Mouse (Mus musculus): ENCODE data around the gene Cep97.
"Not testable (repeated sequence)": the region's sequence is repeated elsewhere in the genome, so short reads cannot be mapped to it uniquely, and the experiment has no call there.

The Cep97 gene

DNA sequence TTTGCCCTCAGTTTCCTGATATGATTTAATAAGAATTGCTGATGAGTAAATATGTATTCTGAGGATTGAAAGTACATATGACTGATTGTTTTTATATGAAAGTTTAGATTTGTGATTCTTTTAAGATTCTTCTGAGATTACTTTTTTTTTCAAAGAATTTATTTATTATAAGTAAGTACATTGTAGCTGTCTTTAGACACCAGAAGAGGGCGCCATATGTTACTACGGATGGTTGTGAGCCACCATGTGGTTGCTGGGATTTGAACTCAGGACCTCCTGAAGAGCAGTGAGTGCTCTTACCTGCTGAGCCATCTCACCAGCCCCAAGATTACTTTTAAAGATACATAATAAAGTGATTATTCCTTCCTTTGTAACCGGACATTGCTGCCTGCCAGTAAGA, 45.2 kb downstream of the Cep97 start:
- DNase-seq (ENCODE audit: low spot score): no peak

DNA sequence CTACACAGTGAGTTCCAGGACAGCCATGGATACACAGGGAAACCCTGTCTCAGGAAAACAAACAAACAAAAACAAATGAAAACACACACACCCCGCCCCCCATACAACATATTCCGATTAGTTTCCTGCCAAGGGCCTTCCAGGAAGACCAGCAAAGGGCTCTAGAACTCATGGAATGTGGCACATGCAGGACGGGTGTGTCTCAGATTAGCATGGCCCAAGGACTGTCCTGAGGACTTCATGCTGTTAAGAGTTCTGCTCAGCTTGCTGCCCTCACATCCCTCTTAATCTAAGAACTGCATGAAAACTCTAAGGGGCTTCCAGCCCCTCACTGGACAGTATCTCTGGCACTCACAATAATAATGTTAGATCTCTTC, 46.1 kb downstream of the Cep97 start:
- no peak for DNase-seq (ENCODE audit: low spot score)

DNA sequence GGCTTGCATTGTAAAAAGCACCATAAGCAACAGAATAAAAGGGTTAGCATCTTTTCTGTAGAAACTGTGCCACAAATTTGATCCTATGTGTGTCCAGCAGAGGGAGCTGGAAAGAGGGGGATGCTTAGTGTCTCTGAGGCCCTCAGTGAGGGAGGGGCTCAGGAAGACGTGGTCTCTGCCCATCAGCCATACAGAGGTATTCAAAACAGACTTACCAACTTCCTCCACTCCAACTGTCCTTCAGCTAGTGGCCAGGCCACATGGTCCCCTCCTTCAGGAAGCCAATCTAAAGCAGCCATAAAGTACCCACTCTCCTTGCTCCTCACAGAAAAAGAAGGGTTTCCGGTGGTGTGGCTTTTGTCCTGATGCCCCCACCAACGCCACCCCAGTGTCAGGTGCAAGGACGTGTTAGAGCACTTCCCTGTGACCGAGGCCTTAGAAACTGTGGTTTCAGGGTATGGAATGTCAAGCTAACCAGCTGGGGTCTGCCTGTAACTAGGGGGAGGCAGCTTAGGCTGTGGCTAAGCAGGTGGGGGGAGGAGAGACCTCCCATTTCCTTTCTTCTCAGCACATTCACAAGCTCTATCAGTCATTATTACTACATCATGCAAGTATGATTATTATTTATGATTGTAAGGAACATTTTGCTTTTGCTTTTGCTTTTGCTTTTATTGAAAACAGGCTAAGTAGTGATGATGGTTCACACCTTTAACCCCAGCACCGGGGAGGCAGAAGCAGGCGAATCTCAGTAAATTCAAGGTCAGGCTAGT, 46.7 kb downstream of the Cep97 start:
- DNase-seq (ENCODE audit: low spot score): peak; percentile 27

DNA sequence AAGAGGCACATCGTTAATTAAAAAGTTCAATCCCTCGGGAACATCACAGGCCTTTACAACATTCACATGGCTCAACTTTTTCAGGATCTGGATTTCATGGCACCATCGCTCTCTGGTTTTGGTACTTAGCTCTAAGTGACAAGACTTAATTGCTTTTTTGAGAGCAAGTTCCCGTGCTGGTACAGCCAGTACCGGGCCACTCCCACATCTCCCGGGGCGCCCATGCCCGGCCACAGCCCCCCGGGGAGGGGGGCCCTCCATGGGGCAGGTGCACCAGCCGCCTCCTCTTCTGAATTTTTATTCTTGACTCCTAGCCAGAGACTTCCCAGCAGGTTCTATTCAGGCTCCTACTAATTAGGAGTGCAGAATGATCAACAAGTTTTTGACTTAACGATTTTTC, 50.4 kb downstream of the Cep97 start:
- no peak for DNase-seq (ENCODE audit: low spot score)

DNA sequence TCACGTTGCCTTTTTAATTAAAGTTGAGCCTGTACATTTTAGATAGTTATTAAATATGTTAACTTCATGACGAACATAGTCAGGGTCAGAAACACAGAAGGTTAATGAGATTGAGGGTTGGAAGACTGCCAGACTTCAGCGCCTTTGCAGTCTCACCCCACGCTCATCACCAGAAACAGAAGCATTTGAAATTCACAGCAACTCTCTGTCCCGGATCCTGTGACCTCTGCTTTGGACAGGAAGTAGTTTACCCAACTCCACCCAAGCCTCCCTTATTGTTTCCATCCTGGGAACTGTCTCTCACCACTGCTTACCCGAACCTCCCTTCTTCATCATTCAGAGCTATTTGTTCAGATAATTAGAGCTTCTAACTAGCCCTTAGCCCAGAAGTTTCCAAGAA, 58.6 kb downstream of the Cep97 start:
- DNase-seq (ENCODE audit: low spot score): peak; percentile 55

DNA sequence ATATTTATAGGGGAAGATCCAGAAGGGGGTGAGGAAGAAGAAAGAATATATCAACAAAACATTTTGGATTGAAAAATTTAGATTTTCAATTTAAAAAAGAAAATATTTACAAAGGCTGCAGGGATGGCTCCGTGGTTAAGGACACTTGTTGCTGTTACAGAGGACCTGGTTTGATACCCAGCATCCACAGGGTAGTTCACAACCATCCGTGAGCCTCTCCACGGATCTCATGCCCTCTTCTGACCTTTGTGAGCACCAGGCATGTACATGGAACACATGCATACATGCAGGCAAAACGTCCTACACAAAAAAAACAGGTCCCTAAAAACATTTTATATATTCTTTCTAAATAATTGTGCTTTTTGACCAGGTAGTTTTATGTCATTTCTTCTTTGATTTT, 70.8 kb downstream of the Cep97 start:
- no peak for DNase-seq (ENCODE audit: low spot score)

DNA sequence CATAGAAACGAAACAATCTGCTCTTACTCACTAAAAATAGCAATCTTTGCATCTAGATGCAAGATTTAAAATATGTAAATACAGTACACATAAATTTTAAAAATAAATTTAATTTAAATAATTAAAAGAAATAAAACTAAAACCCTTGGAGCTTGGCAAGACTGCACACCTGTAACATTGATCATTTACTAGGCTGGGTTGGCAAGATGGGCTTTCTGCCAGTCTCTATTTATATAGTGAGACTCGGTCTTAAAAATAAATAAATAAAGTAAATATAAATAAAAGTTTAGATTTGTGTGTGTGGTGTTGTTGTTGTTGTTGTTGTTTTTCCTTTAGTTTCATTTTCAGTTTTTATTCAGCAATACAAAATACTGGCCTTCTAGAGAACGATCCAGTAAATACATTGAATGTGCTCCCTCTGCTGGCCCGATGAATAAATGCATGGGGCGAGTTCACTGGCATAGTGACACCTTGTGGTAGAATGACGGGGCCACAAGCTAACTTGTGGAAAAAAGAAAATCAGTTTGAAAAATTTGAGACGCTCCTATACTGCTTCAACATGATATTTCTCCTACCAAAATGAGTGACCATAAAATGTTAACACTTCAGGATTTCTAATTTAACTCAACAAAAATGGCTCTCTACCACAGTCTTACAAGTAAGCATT, 71.4 kb downstream of the Cep97 start:
- peak; percentile 80 for DNase-seq (ENCODE audit: low spot score)

DNA sequence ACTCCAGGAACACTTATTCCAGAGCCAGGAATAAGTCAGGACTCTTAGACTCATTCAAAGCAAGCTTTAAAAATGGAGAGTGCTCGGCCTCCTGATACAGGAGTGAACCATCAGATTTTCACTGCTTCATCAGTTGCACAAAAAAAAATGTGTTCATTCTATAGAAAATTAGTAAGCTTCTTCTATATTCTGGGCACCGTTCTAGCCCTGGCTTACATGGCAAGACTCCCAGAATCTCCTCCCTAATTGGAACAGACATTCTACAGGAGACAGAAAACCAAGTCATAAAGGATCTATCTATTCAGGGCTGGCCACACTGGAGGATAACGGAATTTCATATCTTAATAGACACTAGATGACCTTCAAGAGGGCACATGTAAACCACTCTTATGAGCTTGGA, 73.6 kb downstream of the Cep97 start:
- DNase-seq (ENCODE audit: low spot score): peak; percentile 17

DNA sequence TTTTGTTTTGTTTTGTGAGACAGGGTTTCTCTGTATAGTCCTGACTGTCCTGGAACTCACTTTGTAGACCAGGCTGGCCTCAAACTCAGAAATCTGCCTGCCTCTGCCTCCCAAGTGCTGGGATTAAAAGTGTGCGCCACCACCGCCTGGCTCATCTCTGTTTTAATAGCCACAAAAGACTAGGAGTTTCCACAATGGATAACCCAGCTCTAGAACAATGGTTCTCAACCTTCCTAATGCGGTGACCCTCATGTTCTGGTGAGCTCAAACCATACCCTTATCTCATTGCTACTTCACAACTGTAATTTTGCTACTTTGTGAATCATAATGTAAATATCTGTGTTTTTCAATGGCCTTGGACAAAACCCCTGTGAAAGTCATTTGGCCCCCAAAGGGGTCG, 75.2 kb downstream of the Cep97 start:
- DNase-seq (ENCODE audit: low spot score): not testable (repeated sequence)

DNA sequence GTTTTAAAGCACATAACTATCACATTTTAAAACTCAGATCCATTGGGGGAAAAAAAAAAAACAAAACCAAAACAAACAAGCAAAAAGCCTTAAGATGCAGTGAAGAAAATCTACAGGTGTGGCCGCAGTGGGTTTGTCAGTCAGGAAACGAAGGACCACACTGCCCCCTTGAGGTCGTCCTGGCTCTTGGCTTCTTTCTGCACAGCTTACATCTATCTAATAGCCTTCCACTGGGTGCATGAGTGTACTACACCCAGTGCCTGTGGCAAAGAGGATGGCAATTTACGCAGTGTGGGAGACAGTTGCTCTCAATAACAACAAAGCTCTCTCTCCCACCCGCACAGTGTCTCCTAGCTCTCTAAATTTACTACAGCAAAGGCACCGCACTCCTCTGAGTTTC, 76.2 kb downstream of the Cep97 start:
- DNase-seq (ENCODE audit: low spot score): peak; percentile 56

DNA sequence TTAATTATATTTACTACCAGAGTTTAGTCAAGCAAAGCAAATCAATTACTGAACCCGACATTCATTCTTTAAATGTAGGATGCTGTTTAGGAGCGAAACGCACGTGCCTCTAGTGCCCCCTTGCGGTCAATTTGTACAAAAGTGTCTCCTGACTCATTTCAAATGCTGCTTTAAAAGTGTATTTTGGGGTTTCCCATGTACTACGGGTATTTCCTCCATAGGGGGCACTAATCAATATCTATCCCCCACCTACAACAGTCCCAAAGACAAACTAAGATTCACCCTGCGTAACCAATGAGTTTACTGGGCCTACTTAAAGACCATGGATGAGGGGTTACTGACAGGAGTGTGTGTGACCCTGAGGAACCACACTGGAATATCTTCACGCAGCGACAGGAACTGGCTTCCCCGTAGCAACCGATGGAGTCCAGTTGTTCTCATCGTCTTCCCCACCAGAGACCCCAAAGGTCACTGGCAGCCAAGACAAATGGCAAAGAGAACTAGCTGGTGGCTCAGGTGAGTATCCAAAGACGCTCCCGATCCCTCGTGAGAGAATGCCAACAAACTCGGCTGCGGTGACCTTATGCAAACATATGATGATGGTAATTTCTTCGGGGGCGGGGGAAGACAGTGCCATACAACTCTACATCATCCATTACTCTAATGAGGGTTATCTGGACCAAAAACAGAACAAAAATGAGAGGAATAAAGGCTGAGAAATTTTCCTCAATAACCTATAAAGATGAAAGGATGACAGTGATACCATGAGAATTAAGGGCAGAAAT, 81.5 kb downstream of the Cep97 start:
- peak; percentile 73 for DNase-seq (ENCODE audit: low spot score)

DNA sequence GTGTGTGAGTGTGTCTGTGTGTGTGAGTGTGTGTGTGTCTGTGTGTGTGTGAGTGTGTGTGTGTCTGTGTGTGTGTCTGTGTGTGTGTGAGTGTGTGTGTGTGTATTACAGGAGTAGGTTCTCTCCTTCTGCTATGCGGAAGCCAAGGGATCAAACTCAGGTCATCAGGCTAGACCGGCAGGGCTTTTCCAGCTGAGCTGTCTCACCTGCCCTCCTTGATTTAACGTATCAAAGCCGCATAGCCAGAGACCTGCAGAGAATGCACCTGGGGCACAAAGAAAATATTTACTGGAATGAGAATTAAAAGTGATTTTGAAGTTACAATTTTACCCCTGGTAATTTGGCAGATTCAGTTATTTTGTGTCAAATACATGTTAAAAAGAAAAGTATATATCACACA, 82.1 kb downstream of the Cep97 start:
- no peak for DNase-seq (ENCODE audit: low spot score)

DNA sequence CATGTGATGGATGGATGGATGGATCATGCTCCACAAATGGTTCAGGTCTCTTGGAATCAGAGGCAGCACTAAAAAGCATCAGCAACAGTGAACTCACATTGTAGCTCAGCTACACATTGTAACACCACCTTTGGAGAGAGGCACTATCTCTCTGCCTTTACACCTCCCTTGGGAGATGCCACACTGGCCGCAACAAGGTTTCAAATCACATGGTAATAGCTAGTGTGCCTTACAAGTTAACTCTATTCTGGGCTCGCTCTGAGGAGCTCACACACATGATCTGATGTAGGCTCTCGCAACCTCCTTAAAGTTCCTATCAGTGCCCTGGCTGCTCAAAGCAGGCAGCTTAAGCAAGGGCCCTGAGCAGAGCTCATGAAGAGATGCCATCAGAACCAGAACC, 84.2 kb downstream of the Cep97 start:
- DNase-seq (ENCODE audit: low spot score): no peak
